Mouse (Mus musculus): ENCODE measurements at regions not wholly inside any gene's neighbourhood (a gene's known extent, or its start where the extent isn't known, plus 50 kb on each side); places are given as distances from the start of the nearest gene placed in this dataset.

DNA sequence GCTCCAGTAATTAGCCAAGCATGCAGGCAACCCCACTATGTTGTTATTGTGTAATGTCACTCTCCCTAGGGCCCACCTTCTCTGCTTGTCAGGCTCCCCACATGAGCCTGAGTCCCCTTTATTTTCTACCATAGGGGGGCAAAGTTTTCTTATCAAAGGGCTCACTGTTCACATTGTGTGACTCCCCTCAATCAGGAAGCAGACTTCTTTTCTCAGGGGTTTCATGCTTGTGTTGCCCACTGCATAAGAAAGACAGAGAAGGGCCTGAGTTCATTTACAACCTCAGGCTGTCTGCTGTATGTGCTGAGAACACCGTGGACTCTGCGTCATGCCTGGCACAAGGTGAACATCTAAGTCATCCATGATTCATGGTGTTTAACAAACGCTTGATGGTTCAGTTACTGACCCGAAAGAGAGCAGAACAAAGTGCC lies 267.6 kb upstream of the Mpped2 start:
- TF ChIP-seq CTCF (IDR thresholded peaks at IDR 0.05; ENCODE audit: low read depth), result no peak
- TF ChIP-seq EP300 (IDR thresholded peaks at IDR 0.05; ENCODE audit: low read depth), result no peak
